7 mouse cellular contexts compared by ENCODE assay signal in the genomic region with DNA sequence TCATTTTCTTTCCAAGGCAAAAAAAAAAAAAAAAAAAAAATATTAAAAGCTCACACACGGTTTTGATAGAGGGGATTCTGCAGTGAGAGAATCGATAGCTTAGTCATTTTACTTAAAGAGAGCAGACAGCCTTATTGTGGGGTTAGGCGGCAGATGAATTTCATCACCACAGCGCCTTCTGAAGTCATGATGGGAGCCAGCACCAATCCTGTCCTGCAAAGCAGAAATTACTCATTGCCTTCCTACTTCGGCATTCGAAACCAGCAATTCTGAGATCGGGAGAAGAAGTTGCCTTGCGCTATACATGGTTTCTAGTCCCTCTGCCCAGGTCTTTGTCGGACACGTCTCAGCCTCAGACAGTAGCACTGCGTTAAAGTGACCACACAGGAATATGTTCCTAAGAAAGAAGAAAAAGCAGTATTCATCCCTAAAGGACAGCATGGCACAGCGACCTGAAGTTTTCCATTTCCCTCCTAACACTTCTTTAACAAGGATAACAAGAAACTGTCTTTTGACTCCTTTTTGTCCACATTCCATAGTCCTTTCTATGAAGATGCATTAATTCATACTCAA.
DNase-seq lines count a peak whose midpoint lies in the region; ATAC-seq lines count a peak whose summit lies in the region.

No protein-coding gene starts in this region.

- WGBS in forebrain, embryonic 16.5 days: 13% methylated on average over 12 of the region's 12 CpGs
- 15% methylated on average over 12 of the region's 12 CpGs for WGBS in hindbrain, embryonic 16.5 days
- 37% methylated on average over 12 of the region's 12 CpGs for WGBS in limb, embryonic 11.5 days
- WGBS in midbrain, embryonic 10.5 days: 63% methylated on average over 12 of the region's 12 CpGs

- peak overlapping the region; percentile 69 for H3K4me3 ChIP-seq in forebrain, embryonic 16.5 days (replicated peaks; ENCODE audit: low read length)
- H3K4me3 ChIP-seq in hindbrain, embryonic 16.5 days (ENCODE audit: low read length): peak overlapping the region; percentile 65
- H3K4me3 ChIP-seq in limb, embryonic 11.5 days (ENCODE audit: low read depth, low read length): peak overlapping the region; percentile 38
- peak overlapping the region; percentile 58 for H3K4me3 ChIP-seq in midbrain, embryonic 10.5 days

- peak; percentile 27 for ATAC-seq in forebrain, embryonic 16.5 days
- peak; percentile 9; the same call in 1 of the 2 replicates for ATAC-seq in hindbrain, embryonic 16.5 days
- 0 out of 2 replicates have a peak, but pooled peaks have one; percentile 19 for ATAC-seq in limb, embryonic 11.5 days (ENCODE audit: insufficient number of reproducible peaks, low FRiP score, low TSS enrichment, low read depth)

- no peaks in the 10 kb centered on the region for H3K36me3 ChIP-seq in forebrain, embryonic 16.5 days (ENCODE audit: control insufficient read depth, insufficient read depth)
- no peaks in the 10 kb centered on the region for H3K36me3 ChIP-seq in hindbrain, embryonic 16.5 days (ENCODE audit: control insufficient read depth, insufficient read depth, low read length)
- H3K36me3 ChIP-seq in limb, embryonic 11.5 days (ENCODE audit: control insufficient read depth, insufficient read depth, low read length): no peaks in the 10 kb centered on the region
- no peaks in the 10 kb centered on the region for H3K36me3 ChIP-seq in midbrain, embryonic 10.5 days

- no peaks in the 10 kb centered on the region for H3K27me3 ChIP-seq in forebrain, embryonic 16.5 days (replicated peaks; ENCODE audit: control insufficient read depth, insufficient read depth, low read length)
- H3K27me3 ChIP-seq in hindbrain, embryonic 16.5 days (replicated peaks; ENCODE audit: control insufficient read depth, insufficient read depth, low read length): no peaks in the 10 kb centered on the region
- H3K27me3 ChIP-seq in limb, embryonic 11.5 days (ENCODE audit: control insufficient read depth, insufficient read depth, low read length): no peaks in the 10 kb centered on the region
- H3K27me3 ChIP-seq in midbrain, embryonic 10.5 days (ENCODE audit: low read depth, poor library complexity, severe bottlenecking): no peaks in the 10 kb centered on the region

- H3K4me1 ChIP-seq in forebrain, embryonic 16.5 days (replicated peaks; ENCODE audit: control insufficient read depth, insufficient read depth, low read length): peaks cover 28% of the 10 kb centered on the region
- H3K4me1 ChIP-seq in hindbrain, embryonic 16.5 days (ENCODE audit: control insufficient read depth, insufficient read depth, low read depth, low read length): peaks cover 11% of the 10 kb centered on the region
- 0 out of 2 replicates have a peak, but pooled peaks cover 5% of the 10 kb centered on the region for H3K4me1 ChIP-seq in limb, embryonic 11.5 days (ENCODE audit: control insufficient read depth, insufficient read depth, low read length)
- peaks cover 34% of the 10 kb centered on the region for H3K4me1 ChIP-seq in midbrain, embryonic 10.5 days

- H3K4me2 ChIP-seq in forebrain, embryonic 16.5 days (ENCODE audit: low read length): peak overlapping the region; percentile 62
- peak overlapping the region; percentile 66 for H3K4me2 ChIP-seq in hindbrain, embryonic 16.5 days (ENCODE audit: low read length)
- peak overlapping the region; percentile 84 for H3K4me2 ChIP-seq in limb, embryonic 11.5 days (ENCODE audit: low read depth, severe bottlenecking)

- H3K9me3 ChIP-seq in forebrain, embryonic 16.5 days (ENCODE audit: control insufficient read depth, low read length): no peaks in the 10 kb centered on the region
- no peaks in the 10 kb centered on the region for H3K9me3 ChIP-seq in hindbrain, embryonic 16.5 days (ENCODE audit: control insufficient read depth, low read length)
- H3K9me3 ChIP-seq in limb, embryonic 11.5 days (ENCODE audit: control insufficient read depth, low read length): no peaks in the 10 kb centered on the region
- no peaks in the 10 kb centered on the region for H3K9me3 ChIP-seq in midbrain, embryonic 10.5 days (replicated peaks)

- peak overlapping the region; percentile 64 for H3K9ac ChIP-seq in forebrain, embryonic 16.5 days (replicated peaks; ENCODE audit: low read depth, low read length)
- peak overlapping the region; percentile 77 for H3K9ac ChIP-seq in hindbrain, embryonic 16.5 days (ENCODE audit: low read depth, low read length)
- peak overlapping the region; percentile 45; the same call in 1 of the 2 replicates for H3K9ac ChIP-seq in limb, embryonic 11.5 days (ENCODE audit: low read length)

- DNase-seq in adipocyte (ENCODE audit: low spot score): peak; percentile 34
- peak; percentile 40 for DNase-seq in brain, embryonic 18.5 days (ENCODE audit: low read depth, low spot score)
- DNase-seq in limb, embryonic 11.5 days (ENCODE audit: low spot score): peak; percentile 26
- no peak for DNase-seq in midbrain, embryonic 10.5 days (ENCODE audit: low spot score)
- peak; percentile 61 for DNase-seq in telencephalon, adult 2 months (ENCODE audit: low read depth, low spot score)

- H3K27ac ChIP-seq in forebrain, embryonic 16.5 days (ENCODE audit: low read length): peak overlapping the region; percentile 92
- peak overlapping the region; percentile 95 for H3K27ac ChIP-seq in hindbrain, embryonic 16.5 days (ENCODE audit: low read depth, low read length)
- no peak overlapping the region for H3K27ac ChIP-seq in limb, embryonic 11.5 days (replicated peaks; ENCODE audit: low read depth, low read length)
- H3K27ac ChIP-seq in midbrain, embryonic 10.5 days (replicated peaks): peak overlapping the region; percentile 70; the same call in 1 of the 2 replicates
